Mouse (Mus musculus) left cerebral cortex, adult 18-20 months (tissue): ENCODE results near the gene Pcsk2. TPM values are rescaled to one million over a fixed set of nuclear protein-coding genes. Genes with fewer than 3 reads are reported as not detected.

ENCODE experiments used
- DNase-seq, 2 experiments: peaks; one replicate each; pipeline ENCODE4 v3.0.0; 2021 to 2022; ENCODE audit warnings: low spot score in 2 of 2, mixed read lengths in 1 of 2
- long read RNA-seq, 2 experiments: library from polyadenylated mRNA; stranded (forward); transcript quantifications; one replicate each; pipeline ENCODE4 v2.0.0; 2021
- total RNA-seq, 2 experiments: library from RNA; stranded (reverse); gene quantifications; 2 replicates each; pipeline ENCODE4 v1.2.3; 2021

Pcsk2 gene
- total RNA-seq = 100 to 1,000 TPM; 268 to 276 TPM
- long read RNA-seq, experiment 1, full-length matches to known transcripts = 264 of 342 reads
- long read RNA-seq, experiment 1, partial matches to known transcripts = 36 of 342 reads
- long read RNA-seq, experiment 1, other reads (novel, unspliced or antisense) = 42 of 342 reads
- long read RNA-seq, experiment 2, full-length matches to known transcripts = 148 of 206 reads
- long read RNA-seq, experiment 2, partial matches to known transcripts = 48 of 206 reads
- long read RNA-seq, experiment 2, other reads (novel, unspliced or antisense) = 10 of 206 reads

GRCm38 (mm10) chr2:143545758-143546246, at the start of gene Pcsk2:
Gene Pcsk2 (plus strand): TSS chr2:143546156.
- DNase-seq = peak; percentile 84 to 89

DNA sequence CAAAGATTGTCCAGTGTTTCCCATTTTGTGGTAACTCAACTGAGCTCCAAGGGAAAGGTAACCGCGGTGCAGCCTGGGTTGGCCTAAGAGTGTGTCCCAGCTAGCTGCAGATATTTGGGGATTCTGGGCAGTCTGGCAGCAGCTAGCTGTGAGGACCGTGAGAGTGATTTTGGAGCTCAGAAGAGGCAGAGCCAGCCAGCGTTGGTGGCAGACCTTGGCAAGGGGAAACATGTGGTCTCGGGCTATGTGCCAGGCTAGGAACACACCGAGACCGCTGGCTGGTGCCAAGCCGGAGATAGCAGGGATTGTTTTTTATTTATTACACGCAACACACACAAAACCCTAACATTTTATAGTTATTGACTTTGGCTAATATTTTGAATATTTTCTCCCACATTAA, 45.1 kb upstream of the Pcsk2 start:
- DNase-seq = no peak

GRCm38 (mm10) chr2:143501760-143502159, 44.2 kb upstream of the Pcsk2 start:
- no peak for DNase-seq

GRCm38 (mm10) chr2:143502203-143502602, 43.8 kb upstream of the Pcsk2 start:
- DNase-seq = no peak

DNA sequence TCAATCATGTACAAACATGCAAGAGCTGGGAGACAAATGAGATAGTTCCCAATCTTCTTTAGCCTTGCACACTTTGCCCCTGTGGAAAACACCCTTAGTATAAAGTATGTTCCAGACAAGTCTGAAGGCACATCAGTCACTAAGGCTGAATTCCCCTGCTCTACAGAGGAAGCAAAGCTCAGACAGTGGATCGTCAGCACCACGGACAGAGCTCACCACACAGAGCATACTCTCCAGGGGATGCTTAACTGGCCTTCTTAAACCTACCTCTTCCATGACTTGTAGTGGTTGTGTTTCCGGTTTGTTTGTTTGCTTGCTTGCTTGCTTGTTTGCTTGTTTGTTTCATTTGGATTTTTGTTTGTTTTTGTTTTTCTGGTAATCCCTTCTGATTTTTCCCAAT, 9.5 kb upstream of the Pcsk2 start:
- DNase-seq = no peak

DNA sequence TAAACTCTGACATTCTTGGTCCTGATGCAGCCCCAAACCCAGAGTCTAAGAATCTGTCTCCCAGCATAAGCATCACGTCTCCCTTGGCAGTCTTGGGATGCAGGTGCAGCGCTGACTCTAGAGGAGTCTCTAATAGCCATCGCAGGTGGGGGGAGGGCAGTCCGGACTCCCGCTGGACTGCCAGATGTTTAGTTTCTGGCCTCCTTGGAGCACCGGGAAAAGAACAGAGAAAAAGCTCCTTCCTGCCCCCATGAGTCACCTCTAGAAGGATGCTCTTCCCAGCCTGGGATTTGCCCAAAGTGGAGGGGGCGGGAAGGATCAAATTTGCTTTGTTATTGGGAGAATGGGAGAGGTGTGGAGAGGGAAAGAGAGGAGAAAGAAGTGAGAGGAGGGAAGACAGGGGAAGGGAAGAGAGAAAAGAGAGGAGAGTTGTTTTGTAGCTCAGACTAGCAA, 631 bp upstream of the Pcsk2 start:
- DNase-seq = peak; percentile 22 to 42

GRCm38 (mm10) chr2:143546412-143547211, 656 bp downstream of the Pcsk2 start:
- DNase-seq = peak; percentile 34 to 39

- DNase-seq = peak; percentile 72 to 79
These were observed 1.5 kb downstream of the Pcsk2 start for GRCm38 (mm10) chr2:143547251-143548090.

DNA sequence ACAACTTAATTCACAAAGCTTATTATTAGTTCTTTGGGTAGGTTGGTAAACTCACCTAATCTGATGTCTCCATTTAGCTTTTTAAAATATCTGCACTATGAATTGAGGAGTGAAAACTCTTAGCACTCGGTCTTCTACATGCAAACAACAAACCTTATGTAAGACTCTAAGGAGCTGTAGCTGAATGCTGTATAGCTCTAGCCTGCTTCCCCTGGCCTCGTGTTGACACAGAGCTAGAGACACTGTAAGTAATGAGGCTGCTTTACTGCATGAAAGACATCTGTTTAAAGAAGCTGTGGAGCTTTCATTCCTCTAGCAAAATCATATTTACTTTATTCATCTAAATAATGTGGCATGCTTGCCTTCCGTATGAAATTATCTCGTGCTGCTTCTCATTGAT, 14.4 kb downstream of the Pcsk2 start:
- DNase-seq = no peak

GRCm38 (mm10) chr2:143565062-143565461, 19.1 kb downstream of the Pcsk2 start:
- DNase-seq = no peak

DNA sequence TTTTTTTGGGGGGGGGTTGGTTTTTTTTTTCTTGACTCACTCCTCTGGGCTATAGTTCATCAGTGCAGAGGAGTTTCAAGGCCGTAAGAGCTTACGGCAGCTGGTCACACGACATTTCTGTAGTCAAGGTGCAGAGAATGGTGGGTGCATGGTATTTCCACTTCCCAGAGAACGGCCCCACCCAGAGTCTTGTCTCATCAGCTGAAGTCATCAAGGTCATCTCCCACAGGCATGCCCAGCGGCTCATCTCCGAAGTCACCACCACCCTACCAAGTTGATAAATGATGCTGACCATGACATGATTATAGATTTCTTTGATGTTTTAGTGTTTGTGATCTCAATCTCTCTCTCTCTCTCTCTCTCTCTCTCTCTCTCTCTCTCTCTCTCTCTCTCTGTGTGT, 20.0 kb downstream of the Pcsk2 start:
- no peak for DNase-seq

GRCm38 (mm10) chr2:143585341-143585740, 39.4 kb downstream of the Pcsk2 start:
- DNase-seq = no peak

- DNase-seq = no peak
These were observed 44.4 kb downstream of the Pcsk2 start for GRCm38 (mm10) chr2:143590398-143590797.

- DNase-seq = no peak
These were observed 57.1 kb downstream of the Pcsk2 start for GRCm38 (mm10) chr2:143603071-143603470.

- DNase-seq = no peak
These were observed 58.0 kb downstream of the Pcsk2 start for GRCm38 (mm10) chr2:143603871-143604512.

- no peak for DNase-seq
These were observed 64.7 kb downstream of the Pcsk2 start for GRCm38 (mm10) chr2:143610355-143611331.

GRCm38 (mm10) chr2:143613466-143613865, 67.5 kb downstream of the Pcsk2 start:
- DNase-seq = no peak

DNA sequence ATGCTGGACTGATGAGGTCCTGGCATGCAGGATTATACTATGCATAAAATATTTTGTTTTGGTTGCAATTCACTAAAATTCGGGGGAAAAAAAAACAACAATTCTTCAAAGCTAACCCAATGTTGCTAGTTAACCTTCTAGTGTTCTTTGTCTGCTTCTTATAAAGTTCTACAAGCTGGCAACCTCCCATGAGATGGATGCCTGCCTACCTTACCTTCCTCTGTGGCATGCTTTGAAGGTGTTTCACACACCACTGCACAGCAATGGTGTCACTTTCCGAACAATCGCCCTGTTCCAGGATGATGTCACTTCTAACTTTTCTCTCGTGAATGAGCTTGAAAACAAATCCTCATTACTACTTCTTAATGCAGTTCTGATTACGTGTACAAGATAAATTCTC, 68.8 kb downstream of the Pcsk2 start:
- no peak for DNase-seq

- DNase-seq = no peak
These were observed 75.0 kb downstream of the Pcsk2 start for GRCm38 (mm10) chr2:143620916-143621315.

DNA sequence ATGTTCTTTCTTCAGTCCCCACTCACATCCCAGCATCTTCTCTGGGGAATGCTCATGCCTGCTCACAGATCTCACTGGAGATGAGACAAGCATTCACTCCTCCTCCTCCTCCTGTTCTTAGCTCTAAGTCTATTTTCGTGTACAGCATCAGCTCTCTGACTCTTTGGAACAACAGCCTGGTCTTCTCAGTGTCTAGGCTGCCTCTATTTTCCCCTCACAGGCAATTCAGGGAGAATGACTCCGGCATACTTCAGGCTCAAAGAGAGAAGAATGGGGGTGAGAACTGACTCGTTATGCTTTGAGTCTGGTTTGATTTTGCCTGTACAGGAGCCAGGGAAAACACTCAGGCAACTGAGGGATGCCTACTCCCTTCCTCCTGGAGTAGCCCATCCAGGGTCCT, 78.0 kb downstream of the Pcsk2 start:
- peak; percentile 30 to 42 for DNase-seq
